Mouse (Mus musculus): ENCODE data around the gene Zcchc7.

Zcchc7 gene

DNA sequence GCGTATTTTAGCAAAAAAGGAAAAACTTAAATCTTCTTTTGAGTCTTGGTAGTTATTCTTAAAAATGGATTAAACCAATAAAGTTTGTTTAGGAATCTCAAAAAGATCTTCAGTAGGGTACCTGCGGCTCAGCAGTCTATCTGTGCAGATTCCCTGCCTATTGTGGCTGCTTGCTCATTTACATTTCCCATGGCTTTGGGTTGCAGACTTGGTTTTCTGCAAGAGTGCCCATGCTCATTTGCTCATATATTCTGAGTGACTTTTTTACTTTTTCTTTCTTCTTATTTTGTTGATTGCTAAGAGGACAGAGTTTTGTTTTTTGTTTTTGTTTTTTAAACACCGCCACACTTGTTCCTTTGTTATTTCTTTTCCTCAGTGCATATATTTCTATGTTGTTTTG lies 19.2 kb downstream of the Zcchc7 start:
- no peak for DNase-seq

DNA sequence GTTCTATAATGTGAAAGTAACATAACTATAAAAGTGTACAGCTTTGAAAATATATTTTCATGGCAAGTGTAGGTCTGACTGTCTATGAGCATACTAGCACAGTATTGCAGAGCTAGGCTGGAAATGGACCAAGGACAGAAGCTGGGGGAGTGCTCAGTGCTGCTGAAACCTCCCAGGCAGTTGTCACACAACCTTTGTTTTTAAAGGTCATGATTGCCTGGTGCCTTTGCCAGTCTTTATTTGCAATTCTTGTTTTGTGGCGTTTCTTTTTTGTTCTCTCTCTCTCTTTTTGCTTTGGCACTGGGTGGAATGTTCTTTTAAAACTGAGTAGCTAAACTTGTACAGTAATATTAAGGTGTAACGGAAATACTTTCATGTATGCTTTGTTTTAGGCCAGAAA lies 21.0 kb downstream of the Zcchc7 start:
- no peak for DNase-seq

DNA sequence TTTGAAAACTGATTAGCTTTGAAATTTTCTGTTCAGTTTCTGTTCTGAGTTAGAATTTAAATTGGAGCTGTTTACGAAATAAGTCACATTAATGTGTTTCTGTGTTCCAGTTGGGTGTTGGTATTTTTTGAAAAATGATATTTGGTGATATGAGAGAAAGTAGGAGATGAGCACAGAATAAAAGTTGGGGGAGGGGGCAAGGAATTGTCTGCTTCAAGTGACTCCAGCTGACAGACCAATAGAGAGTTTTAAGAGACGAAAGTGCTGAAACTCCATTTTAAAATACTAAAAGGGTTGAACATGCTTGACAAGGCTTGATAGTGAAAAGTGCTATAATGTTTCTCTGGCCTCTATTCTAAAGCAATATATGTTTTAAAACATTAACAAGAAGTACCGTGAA lies 21.4 kb downstream of the Zcchc7 start:
- no peak for DNase-seq

DNA sequence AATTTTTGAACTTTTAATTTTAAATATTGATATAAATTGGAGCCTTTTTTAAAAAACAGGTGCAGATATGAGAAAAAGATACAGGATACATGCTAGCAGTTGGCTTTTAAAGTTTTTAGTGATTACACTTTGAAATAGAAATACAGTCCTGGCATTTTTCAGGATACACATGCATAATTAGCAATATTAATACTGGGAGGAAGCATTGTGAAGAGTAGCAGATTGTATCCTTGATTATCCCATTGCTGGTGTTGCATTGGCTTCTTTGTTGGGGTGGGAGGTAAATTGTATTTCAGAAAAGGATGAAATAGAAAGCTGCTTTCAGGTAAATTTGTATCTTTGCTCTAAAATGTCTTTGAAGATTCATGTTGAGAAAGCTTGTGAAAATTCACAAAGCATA lies 22.0 kb downstream of the Zcchc7 start:
- no peak for DNase-seq

GRCm38 (mm10) chr4:44778316-44778715 lies 22.6 kb downstream of the Zcchc7 start:
- no peak for DNase-seq

- DNase-seq, result no peak
Observed at GRCm38 (mm10) chr4:44780462-44781157, 24.9 kb downstream of the Zcchc7 start.

DNA sequence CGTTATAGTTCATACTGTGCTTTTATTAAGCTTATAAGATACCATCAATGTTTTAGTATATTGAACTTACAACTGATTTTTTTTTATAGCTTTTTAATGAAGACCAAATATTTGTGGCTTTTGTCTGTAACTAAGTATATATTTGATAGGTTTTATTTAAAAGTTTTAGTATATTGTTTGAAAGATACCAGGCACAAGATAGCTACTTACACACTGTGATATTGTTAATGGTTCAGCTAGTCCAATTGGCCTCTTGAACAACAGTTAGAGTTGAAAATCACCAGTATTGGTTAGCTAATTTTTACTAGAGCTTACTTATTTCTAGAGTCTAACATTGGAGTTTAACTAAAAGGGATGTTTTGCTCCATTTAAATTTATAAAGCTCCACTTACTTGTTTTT lies 25.8 kb downstream of the Zcchc7 start:
- no peak for DNase-seq

GRCm38 (mm10) chr4:44783566-44784292 lies 28.1 kb downstream of the Zcchc7 start:
- no peak for DNase-seq

DNA sequence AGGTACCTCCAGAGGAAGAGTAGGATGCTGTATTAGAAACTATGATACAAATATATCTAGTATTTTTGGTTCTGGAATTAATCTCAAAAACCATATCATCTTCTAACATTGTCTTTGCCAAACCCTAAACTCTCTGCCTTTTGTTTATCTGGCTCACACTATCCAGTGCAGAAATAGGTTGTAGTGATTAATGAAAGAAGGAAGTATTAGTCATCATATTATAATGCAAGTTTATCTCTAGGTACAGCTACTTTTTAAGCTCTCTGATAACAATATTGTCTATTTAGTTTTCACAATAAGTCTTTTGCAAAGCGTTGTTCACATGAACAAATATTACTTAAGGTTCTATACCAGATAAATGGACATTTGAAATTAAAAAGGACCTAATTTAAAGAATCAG lies 57.2 kb downstream of the Zcchc7 start:
- DNase-seq, result no peak

DNA sequence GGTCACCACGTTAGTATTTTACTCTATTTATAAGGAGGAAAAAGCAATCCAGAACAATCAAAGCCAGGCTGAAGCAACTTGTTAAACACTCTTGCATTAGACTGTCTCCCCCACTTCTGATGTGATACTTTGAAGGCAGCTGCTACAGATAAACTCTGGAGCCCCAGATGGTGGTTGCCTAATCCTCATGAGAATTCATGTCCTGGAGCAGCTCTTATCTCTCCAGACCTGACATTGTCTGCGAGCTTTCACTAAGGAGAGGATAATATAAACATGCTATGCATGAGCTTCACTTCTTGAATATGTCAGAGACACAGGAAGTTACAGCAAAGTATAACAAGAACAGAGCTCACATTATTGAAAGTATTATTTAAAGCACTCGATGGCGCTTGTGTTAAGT lies 58.1 kb downstream of the Zcchc7 start:
- no peak for DNase-seq

DNA sequence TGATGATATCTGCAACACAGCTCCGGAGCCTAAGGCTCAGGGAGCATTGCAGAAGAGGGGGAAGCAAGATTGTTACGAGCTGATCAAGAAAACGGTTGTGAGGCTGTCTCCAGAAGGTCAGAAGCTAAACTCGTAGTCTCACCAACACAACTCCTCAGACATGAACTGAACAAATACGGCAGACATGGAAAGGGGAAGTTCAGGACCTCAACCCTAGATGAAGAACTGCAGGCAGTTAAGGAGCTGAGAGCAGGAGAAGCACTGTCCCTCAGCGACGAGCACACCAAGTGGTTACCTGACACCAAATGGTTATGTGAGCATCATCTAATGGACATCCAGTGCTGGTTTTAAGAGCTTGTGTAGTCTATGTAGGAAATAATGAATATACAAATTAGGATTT lies 60.9 kb downstream of the Zcchc7 start:
- DNase-seq, result no peak

DNA sequence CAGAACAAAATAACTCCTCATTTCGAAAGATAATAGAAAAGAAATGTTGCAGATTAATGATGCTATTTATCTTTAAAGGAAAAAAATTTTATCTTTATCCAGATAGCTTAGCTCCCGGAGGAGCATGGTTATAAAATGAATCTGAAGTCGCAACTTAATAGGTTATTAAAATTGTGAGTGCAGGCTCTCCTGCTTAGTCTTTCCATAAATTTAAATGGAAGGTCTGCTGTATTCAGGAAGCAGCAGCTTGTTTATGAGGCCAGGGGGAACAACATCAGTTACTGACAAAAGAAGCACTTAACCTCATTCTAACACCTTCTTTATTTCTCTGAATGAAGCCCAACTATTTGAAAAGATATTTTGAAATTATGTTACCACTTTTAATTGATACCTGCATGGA lies 74.9 kb downstream of the Zcchc7 start:
- DNase-seq, result no peak

DNA sequence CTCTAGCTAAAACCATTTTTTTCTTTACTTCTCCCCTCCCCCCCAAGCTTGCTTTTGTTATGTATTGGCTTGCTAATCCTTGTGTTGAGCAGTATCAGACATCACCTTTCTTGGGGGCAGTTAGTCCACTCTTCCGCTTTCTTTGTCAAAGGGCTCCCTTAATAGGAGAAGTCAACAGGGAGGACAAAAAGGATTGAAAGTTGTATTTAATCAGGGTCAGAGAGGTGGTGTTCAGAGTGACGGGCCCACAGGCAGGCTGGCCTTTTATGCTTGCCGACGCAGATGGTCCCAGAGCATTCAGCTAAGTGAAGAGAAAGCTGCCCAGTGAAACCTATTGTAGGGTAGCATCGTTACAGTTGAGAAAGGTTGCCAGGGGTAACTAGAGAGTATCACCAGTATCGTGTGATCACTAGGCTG lies 96.2 kb downstream of the Zcchc7 start:
- DNase-seq, result no peak

GRCm38 (mm10) chr4:44871591-44871990 lies 115.9 kb downstream of the Zcchc7 start:
- DNase-seq, result no peak

DNA sequence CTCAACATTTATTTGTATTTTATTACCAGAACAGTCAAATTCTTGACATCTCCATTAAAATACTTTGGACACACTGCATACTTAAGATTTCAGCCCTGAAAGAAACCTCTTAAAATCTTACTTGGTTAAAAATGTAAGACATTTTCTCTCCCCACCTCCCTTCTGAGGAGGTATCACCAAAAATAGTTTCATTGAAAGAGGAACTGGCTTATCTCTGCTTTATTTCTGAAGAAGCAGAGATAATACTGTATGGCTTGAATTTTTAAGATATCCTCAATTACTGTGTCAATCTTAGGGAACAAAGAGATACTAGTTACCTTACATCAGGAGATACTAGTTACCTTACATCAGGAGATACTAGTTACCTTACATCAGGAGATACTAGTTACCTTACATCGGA lies 116.4 kb downstream of the Zcchc7 start:
- no peak for DNase-seq

- no peak for DNase-seq
Observed at GRCm38 (mm10) chr4:44880065-44880623, 124.5 kb downstream of the Zcchc7 start.

- DNase-seq, result no peak
Observed at GRCm38 (mm10) chr4:44886143-44886542, 130.5 kb downstream of the Zcchc7 start.

DNA sequence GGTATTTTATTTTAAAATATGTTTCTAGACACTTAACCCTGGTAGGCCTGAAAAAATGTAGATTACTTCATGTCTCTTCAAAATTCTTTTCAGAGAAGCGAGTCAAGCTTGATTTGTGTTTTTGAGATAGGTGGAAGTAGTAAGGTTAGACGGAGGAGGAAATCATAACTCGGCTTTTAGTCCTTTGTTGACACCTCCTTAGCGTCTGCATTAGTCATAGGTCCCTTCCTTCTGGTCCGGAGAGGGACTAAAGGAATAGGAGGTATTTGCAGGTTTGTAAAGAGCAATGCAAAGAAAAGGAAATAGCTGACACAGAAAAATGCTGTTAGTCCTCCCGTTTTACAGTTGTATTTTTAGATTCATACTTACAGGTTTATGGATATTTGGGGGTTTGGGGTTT lies 135.7 kb downstream of the Zcchc7 start:
- DNase-seq, result no peak

- no peak for DNase-seq
Observed at GRCm38 (mm10) chr4:44905651-44906271, 150.1 kb downstream of the Zcchc7 start.

DNA sequence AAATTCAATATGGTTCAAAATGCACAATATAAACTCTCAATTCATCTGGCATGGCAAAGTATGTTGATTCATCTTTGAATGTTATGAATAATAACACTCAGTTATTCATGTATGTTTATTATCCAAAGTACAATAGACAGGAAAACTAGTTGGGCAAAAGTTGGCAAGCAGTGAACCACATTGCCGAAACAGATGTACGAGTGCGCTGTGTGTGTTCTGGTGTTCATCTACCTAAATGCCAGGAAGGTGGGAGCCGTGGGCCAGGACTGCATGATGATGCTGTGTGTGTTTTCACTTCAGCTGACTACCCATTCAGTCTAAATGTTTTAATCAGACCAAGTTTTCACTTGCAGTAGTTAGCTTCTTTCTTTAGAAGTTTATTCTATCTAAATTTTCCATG lies 150.7 kb downstream of the Zcchc7 start:
- no peak for DNase-seq

GRCm38 (mm10) chr4:44910065-44910464 lies 154.4 kb downstream of the Zcchc7 start:
- no peak for DNase-seq

DNA sequence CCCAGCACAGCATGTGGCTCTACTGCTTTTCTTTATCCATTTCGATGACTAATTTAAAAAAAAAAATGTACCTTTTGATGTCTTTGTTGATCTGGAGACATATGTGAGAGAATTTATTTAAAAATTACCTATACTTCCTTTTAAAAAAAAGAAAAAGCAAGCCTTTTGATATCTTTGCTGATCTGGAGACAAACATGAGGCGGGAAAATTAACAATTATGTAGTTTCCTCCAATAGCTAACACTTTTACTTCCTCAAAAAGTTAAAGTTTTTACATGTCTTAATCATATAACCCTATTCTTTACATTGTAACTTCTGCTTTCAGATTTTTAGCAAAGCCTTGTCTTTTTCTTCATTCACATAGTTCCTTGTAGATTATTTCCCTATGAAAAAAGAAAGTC lies 155.2 kb downstream of the Zcchc7 start:
- no peak for DNase-seq

DNA sequence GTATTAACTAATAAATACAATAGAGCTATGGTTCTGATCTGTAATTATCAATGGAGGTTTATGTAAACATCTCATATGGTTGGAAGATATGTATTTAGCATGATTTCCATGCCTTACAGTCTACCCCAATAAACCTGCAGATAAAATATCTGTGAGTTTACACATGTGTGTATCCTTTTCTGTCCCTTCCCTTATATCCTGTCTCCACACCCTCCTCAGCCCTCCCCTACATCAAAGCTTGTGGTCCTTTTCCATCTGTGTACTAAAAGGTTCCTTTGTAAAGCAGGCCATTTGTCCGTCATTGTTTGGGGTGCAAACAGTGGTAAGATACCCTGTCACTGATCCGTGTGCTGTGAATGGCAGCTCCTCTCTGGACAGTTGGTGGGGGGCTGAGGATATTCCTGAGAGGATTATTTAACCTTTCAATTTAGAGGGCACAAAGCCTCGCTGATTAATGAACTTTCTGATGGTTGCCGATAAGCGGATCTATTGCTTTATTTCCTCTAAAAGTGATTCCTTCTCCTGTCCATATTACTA lies 161.7 kb downstream of the Zcchc7 start:
- DNase-seq, result no peak

DNA sequence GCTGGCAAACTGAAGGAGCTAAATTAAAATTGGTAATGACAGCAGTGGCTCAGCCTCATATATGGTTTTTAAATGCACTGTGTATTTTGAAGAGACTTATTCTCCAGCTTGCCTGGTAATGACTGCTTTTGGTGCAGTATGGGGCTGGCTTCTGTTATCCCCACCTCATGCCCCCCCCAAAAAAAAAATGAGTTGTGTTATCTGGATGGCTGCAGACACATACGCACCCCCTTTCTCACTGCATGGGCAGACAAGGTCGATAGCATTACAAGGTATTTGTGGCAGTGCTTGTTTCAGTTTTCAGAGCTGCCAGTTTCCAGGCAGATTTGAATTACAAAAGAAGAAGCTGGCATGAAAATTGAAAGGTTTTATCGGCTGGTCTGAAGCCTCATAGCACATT lies 162.2 kb downstream of the Zcchc7 start:
- no peak for DNase-seq
